Mouse (Mus musculus) c-Kit-positive CD71-negative TER-119-negative erythroid progenitor cells, embryonic 14.5 days (primary cell): ENCODE data around the gene Ccdc3.
"Not testable (repeated sequence)": the region's sequence is repeated elsewhere in the genome, so short reads cannot be mapped to it uniquely, and the experiment has no call there.

Experiments used
- DNase-seq: peaks from one replicate; pipeline ENCODE4 v3.0.0-alpha.2; 2013; ENCODE audit warnings: low read depth

Ccdc3 gene

DNA sequence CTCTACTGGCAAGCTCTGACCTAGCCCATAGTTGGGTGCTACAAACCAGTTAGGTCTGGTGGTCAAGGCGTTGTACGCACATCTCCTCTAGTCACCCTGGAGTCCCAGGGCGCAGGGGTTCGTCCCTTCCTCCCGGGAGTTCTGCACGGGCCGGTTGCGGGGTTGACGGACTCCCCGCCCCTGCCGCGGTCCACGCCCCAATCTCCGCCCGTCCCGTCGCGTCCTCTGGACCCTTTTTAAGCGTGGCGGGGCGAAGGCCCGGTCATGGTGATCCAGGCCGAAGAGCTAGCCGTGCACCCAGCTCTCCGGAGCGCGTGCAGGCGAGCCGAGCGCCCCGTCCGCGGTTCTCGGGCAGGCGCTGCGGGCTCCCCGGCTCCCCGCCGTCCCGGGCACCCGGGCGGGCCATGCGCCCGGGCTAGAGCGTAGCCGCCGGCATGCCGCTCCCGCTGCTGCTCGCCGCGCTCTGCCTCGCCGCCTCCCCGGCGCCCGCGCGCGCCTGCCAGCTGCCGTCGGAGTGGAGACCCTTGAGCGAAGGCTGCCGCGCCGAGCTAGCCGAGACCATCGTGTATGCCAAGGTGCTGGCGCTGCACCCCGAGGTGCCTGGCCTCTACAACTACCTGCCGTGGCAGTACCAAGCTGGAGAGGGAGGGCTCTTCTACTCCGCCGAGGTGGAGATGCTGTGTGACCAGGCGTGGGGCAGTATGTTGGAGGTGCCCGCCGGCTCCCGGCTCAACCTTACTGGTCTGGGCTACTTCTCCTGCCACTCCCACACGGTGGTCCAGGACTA is at the start of gene Ccdc3:
Gene Ccdc3 (plus strand): TSS at position 277 of the 787 bp plus-strand sequence.
- no peak for DNase-seq

DNA sequence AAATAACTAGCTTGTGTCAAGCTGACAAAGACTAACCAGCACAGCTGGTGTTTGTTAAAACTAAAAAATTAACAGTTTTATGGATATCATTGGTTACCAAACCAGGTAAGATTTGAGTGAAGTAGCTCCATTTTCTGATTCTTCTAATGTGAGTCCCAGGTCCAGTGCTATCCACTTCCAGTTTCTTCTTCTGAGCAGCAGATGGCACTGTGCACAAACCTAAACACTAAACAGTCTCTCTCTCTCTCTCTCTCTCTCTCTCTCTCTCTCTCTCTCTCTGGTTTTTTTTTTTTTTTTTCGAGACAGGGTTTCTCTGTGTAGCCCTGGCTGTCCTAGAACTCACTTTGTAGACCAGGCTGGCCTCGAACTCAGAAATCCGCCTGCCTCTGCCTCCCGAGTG is 47.2 kb upstream of the Ccdc3 start:
- DNase-seq, result not testable (repeated sequence)

DNA sequence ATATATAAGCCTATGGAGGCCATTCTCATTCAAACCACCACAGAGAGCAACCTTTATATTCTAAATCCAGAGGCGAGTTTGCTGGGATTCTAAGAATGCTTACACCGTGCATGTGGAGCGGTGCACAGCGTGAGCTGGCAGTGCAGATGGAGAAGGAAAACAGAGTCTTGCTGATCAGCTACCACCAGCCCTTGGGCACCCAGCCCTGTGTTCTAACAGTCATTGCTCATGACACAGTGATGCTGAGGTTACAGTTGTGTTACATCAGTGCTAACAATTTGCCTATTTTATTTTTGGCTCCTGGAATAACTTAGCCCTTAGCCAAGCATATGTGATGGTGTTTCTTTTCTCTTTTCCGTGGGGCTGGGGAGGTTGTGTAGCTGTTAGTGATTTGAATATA is 42.7 kb upstream of the Ccdc3 start:
- no peak for DNase-seq

DNA sequence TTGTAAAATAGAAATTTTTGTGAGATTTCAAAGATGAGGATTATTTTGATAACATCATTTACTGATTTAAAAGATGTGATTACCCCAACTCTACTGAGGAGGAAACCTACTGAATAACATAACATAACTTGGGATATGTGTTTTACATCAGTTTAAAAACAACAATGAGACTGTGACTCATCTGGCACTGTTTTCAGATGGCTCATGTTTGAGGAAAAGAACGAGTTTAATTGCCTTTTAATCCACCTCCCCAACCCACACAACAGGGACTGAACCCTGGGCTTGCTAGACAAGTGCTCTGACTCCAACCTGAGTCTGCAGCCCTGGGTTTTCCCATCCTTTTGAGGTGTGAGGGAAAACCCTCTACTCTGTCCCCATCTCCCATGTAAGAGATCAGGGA is 42.3 kb upstream of the Ccdc3 start:
- DNase-seq, result no peak

DNA sequence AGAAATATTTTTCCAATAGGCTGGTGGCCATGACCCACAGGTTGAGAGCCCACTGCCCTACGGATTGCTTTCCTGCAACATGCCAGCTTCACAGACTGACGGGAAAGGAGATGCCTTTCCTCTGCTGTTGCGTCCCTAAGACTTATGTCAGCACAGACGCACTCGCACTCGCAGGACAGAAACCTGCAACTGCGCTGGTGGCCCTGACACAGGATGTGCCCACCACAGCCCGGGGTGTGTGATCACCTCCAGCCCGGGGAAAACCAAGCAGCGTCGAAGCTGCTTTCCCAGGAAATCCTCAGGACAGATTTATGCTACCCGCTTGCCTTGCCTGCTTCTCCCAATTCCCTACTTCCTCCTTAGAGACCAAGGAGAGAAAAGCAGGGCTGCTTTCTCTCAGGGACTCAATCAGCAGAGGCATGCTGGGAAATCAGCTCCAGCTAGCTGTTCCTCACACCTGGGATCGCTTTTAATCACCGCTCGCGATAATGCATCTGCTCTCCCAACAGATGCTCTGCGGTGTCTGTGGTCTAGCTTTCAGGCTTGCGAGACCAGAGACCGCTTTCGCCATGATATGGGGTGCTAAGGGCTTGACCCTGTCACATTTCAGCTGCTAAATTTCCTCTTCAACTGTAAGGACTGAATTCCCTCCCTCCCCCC is 39.7 kb upstream of the Ccdc3 start:
- no peak for DNase-seq

DNA sequence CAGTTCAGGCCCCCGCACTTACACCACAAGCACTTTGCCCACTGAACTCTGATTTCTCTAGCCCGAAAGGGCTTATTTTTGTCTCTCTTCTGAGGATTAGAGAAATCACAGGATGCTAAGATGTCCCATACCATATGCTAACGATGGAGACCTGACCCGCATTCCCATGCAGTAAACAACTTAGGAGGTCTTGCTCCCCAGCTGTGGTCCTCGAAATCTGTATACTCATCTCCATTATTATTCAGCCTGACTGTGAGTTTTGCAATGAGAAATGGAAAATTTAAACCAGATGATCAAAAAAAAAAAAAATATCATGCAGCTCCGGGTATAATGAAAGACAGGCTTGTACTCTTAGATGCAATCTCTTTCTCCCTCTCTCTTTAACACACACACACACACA is 38.4 kb upstream of the Ccdc3 start:
- DNase-seq, result no peak

DNA sequence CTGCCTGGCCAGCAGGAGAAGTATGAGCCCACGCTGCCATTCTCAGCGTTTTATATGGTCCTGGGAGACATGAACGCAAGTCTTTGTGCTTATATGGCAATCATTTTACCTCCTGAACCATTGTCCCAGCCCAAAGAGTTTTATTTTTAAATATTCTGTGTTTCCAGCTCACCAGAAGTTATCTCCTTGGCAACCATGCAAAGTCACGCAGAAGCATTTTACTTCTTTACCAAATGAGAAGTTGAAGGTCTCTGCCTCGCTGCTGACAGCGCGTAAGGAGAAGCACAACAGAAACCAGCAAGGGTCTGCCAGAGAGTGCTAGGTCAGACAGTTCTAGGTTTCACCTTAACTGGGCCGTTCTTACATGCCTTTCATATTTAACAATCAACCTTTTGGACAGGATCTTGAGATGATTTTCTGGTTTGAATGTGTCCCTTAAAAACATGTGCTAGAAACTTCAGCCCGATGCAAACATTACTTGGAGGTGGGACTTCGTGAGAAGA is 35.8 kb upstream of the Ccdc3 start:
- no peak for DNase-seq

DNA sequence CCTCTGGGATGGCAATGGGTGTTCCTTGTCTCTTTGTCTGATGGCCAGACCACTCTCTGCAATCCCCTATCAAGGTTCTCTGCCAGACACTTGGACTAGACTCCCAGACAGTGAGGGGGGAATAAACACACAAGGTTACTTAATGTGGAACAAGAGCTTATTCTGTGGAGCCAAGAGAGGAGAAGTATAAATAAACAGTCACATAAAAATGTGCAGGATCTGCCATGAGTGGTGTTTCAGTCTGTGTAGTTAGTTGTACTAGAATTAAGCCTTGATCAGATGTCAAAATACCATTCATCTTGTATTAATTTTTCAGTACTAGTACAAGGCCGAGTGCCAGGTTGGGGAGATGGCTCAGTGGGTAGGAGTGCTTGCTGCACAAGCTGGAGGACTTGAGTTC is 34.7 kb upstream of the Ccdc3 start:
- no peak for DNase-seq

DNA sequence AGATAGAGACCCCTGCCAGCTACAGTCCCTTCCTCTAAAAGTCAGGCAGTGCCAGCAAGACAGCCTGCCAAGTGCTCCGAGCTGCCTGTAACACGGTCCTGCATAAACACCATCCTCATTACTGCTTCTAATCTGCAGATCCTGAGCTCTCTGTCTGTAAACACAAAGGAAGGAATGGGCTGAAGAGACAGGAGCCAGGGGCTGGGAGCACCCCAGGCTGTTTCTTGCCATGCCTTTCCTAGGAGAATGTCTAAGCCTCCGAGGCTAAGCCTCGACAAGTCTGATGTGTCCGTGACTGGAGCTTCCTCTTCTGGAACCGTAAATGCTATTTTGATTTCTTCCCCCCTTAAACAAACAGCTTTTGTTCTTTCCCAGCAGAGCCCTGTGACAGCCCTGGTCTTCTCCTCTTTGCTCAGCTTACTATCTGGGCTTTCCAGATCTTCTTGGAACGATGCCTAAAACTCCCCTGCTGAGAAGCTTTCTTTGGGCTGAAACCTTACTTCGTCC is 24.7 kb upstream of the Ccdc3 start:
- no peak for DNase-seq

DNA sequence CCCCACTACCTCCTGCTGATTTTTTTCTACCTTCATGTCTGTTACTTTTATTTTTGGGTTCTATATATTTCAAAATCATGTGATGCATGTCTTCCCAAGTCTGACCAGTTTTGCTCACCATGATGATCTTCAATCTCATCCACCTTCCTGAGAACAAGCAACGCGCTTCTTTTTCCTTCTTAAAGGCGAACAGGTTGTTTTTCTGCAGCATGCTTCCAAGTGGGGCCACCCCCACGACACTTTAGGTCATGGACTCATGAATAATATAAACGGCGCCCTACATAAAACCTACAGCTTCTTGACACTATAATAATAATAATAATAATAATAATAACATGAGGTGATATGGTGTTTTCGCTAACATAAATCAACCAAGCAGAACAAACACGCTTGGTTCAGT is 23.2 kb upstream of the Ccdc3 start:
- DNase-seq, result no peak

DNA sequence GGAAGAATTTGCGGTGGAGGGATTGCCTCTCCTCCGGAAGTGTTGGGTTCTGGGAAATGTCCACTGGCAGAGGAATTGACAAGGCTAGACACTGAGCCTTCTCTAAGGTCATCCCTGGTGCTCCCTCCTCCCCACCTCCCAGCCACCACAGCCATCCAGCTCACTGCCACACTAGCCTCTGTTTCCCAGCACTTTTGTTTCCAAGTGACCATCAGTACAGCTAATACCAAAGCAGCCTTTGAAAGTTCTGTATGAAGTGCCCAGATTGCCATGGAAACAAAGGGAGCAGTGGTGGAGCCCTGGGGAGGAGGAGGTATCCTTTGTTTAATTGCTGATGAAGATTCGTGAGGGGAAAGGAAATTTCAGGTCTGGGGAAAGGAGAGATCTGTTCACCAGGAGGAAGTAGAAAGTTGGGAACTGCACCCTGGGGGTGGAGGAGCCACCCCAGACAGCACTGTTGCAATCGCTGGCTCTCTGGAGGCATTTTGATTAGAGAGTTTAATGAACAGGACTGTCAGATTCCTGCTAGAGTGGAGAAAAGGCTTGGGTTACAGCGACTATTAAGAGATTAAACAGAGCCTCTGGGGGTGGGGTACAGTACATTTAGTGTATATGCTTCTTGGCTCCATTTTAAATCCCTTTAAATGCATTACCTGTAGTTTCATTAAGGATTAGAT is 20.6 kb upstream of the Ccdc3 start:
- DNase-seq, result no peak

DNA sequence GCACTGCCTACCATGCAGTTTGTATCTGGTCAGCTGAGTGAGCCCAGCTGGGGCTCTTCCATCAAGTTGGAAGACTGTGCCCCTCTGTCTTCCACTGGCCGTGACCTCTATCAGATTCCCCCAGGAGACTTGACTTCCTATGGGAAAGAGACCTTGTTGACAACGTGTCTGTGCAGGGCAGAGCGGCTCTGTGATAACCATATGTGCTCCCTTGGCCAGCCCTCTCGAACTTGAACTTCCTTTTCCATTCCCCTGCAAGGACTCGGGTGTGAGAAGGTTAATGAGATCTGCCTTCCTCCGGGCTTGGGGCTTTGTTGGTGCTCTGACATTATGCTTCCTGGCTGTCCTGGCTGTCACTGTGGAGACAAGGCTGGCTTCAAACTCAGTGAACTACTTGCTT is 12.1 kb upstream of the Ccdc3 start:
- DNase-seq, result no peak

DNA sequence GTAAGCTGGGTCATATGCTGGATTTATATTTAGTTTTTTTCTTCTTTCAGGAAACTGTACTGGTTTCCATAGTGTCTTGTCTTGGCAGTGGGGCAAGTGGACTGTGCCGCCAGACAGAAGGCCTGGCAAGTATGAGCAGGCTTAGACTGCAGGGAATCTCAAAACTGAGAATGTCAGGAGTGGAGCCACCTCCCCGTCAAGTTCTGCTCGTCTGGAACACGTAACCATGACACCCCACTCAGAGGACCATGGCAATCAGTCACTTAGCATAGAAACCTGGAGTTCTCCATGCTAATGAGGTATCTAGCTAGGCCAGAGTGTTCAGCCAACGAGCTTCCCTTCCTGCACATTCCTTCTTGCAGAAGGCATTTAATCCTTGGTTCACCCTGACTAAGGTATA is 10.2 kb upstream of the Ccdc3 start:
- DNase-seq, result no peak

DNA sequence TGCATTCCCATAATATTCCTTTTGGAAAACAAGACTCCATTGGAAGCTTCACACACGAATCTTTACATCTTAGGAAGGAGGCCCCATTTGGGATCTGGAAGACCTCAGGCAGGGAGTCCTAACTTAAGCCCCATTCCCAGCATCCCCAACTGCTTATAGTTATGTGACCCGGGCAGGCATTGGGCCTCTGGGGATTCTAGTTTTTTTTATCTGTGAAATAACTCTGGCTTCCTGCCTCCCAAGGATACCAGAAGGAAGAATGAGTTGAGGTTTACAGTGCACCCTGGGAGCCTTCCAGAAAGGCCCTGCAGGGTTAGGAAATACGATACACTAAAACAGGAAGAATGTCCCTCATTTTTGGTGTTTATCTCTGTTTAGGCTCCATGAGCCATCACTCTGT is 8.5 kb upstream of the Ccdc3 start:
- DNase-seq, result no peak

DNA sequence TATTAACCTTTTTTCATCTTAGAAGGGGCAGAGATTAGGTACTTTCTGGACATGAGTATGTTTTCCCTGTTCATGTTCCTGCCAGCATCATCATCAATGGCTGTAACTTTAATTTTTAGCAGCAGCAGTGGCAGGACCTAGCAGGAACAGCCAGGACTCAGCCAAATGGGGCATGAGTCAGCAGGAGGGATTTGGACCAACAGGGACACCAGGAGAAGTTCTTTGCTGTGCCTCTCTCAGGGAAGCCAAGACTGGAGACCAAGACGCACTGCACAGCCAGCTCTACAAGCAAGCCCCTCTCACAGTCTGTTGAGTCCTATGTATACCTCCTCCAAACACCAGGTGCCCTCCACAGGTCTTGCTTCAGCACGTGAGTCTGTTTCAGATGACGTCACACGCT is 5.5 kb upstream of the Ccdc3 start:
- no peak for DNase-seq

DNA sequence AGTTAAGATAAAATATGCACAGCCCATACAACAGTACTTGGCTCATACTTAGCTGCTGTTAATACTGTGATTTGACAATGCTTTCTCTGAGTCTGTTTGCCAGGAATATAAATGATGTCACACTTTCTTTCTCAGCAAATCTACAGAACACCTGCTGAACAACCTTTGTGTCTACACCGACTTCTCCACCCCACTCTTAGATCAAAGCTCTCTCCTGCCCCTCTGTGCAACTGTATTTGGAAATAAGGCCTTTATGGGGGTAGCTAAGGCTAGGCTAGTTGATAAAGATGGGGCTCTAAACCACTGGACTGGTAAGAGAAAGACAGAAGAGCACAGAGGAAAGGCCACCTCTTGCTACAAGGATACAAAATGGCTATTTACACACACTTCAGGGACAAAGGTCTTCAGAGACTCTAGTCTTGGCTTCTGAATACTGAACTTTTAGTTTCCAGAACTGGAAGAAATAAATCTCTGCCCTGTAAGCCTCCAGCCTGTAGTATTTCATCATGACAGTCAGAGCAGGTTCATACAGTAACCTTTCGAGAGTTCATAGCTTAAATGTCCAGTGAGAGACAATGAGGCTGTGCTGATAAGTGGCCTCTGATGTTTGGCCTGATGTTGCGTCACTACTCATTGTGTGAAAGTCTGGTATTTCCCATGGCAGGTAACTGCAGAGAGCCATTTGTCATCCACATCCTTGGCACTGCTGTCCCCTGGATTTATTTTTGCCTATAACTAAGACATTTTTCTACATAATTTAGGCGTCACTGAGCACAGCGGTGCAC is 2.4 kb upstream of the Ccdc3 start:
- DNase-seq, result no peak

DNA sequence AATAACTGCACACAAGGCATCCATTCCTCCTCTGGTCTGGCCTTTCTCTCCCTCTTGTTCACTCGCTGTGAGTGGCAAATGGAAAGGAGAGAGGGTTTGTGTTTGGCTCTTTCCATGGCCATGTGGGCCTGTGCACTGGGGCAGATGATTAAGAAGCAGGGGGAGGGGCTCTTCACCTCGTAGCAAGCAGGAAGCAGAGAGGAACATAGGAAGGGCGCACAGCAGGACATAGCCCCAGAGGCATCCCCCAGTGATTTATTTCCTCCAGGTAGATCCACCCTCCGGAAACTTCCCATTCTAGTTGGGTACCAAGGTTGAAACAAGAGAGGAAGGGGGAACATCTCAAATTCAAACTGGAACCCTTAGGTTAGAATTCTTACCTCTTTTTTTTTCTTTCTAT is 2.4 kb downstream of the Ccdc3 start:
- no peak for DNase-seq

DNA sequence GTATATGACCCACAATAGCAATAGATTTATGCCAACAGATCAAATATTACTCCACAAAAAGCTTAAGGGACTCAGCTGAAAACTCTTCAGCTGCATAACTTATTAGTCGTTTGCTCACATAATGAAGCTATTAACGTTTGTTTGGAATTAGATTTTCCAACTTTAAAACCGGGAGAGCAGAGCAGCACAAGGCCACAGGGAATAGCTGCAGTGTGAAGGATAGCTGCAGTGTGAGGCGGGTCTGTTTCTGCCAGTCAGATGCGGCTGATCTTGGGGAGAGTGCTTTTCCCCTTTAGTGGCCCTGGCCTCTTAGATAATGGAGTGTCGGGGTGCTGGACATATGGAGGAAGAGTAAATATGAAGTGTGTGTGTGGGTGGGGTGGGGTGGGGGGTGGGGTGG is 6.9 kb downstream of the Ccdc3 start:
- DNase-seq, result no peak

DNA sequence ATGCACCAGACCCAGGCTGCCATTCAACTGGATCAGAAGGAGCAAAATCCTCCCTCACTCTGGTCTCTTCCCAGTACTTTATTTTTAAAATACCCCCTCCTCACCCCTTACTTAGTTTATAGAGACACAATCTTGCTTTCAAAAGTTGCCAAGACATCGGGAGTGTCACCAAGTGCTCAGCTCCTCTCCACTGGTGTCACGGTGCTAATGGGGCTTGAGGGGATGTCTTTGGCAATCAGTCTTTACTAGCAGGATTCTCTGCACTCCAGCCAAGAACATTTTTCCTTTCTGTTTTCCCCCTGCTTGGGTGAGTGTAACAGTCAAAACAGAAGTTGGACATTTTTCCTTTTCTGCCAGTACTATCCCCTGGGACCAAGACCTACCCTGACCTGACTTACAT is 10.3 kb downstream of the Ccdc3 start:
- no peak for DNase-seq

DNA sequence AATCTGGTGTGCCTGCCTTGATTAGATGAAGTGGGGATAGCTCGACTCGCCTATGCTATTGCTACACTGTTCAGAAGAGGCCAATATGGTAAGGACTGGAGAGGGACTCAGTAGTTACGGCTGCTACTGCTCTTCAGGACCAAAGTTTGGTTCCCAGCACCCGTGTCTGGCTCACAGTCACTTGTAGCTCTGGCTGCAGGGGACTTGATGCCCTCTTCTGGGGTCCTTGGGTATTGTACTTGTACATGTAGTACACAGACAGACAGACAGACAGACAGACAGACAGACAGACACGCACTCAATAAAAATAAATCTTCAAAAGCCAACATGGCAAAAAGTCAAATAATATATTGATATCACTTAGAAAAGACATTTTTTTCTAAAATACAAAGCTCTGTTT is 17.1 kb downstream of the Ccdc3 start:
- DNase-seq, result no peak

DNA sequence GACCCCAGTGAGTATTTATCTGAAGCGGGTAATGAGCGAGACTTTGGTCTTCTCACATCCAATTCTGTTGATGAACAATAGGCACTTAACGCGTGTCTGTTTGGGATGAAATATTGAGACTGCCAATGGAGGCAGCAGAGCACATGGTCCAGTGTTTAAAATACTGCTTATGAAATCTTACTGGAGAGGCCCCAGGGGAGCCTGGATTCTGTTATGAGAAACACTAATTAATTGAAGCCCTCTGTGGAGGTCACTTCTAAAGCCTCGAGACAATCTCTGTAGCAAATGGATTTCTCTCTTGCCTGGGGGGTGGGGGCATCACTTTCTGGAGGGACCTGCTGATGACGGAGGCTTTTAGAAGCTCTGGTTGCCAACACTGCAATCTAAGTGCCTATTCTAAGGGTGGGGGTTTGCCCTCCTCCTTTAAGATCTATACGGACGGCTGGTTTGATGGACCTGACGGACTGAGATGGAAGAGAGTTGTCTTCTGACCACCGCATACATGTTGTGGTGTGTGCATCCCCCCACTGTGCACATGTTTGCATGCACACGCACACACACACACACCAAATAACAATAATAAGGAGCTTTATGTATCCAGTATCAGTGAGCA is 22.8 kb downstream of the Ccdc3 start:
- DNase-seq, result no peak
